Mouse (Mus musculus) thymus, adult 2 months (tissue): Measurements from ENCODE around the gene Ehd4.

Experiments
- CTCF ChIP-seq: fragments of 200-500 bp; IDR thresholded peaks from 2 replicates; pipeline ENCODE4 v1.5.1; 2012; ENCODE audit warnings: mild to moderate bottlenecking, control low read depth, low read length, moderate library complexity, borderline replicate concordance; ENCODE audit not compliant: control insufficient read depth, poor library complexity, insufficient read depth; ENCODE audit errors: extremely low read depth
- POLR2A ChIP-seq: fragments of 200-500 bp; IDR thresholded peaks from 2 replicates; pipeline ENCODE4 v1.6.1; 2012; ENCODE audit warnings: mild to moderate bottlenecking, low read length, control low read depth, moderate library complexity; ENCODE audit not compliant: control insufficient read depth, poor library complexity, insufficient read depth; ENCODE audit errors: extremely low read depth

GRCm38 (mm10) chr2:120149634-120150033, 4.8 kb downstream of the Ehd4 start:
- TF ChIP-seq POLR2A (no peak), CTCF (no peak)
